Mouse (Mus musculus): ENCODE data around the gene Tead1.

DNA sequence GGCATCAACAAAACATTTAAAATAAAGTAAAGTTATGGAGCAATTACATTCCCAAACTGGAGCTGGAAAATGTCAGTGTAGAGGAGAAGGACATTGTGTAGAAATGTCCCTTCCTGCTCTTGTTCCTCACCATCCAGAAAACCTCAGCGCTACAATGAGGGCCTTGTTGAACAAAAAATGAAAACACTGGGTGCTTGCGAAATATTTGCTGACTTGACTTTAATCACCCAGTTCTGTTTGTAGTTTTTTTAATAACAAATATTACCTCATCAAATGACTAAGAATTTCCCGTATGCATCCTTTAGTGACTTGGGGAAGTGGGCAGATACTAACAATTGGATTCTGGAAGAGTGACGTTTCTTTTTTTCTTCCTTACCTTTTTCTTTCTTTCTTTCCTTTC lies 31.7 kb upstream of the Tead1 start:
- TF ChIP-seq CTCF (IDR thresholded peaks at IDR 0.05; ENCODE audit: low read depth, low read length) (no peak), EP300 (IDR thresholded peaks at IDR 0.05; ENCODE audit: insufficient read depth, low read depth, low read length) (no peak)
